Mouse (Mus musculus): ENCODE data around the gene Slc16a14. TPM values are rescaled to one million over a fixed set of nuclear protein-coding genes. Genes with fewer than 3 reads are reported as not detected.
"Not testable (repeated sequence)": the region's sequence is repeated elsewhere in the genome, so short reads cannot be mapped to it uniquely, and the experiment has no call there.

The Slc16a14 gene
- 0.12 and 0.44 TPM in 2 replicates for polyA plus RNA-seq (2014; fragmentation: Nextera tagmentation; extraction: Ambion mirVana)

GRCm38 (mm10) chr1:84934503-84935333 lies at the start of gene Slc16a14:
Slc16a14 (minus strand) TSS chr1:84935134.
- Histone ChIP-seq H3K36me3 (ENCODE audit: control insufficient read depth, insufficient read depth, low read length) (no peaks in the 10 kb centered on the region), H3K27ac (replicated peaks in 1 of 2; ENCODE audit: control insufficient read depth in 1 of 2, insufficient read depth in 1 of 2, low read depth in 2 of 2, low read length in 2 of 2) (no peak within 1 kb of the TSS), H3K4me3 (ENCODE audit: control insufficient read depth in 1 of 2, insufficient read depth in 1 of 2, low read depth in 1 of 2, low read length in 2 of 2) (peak within 1 kb of the TSS; percentile 47 to 59), H3K27me3 (ENCODE audit: control insufficient read depth, insufficient read depth, low read length) (peaks cover 31% of the 10 kb centered on the region), H3K4me2 (ENCODE audit: low read length) (peak within 1 kb of the TSS; percentile 98), H3K9me3 (ENCODE audit: control insufficient read depth, low read length) (no peaks in the 10 kb centered on the region), H3K9ac (ENCODE audit: low read length) (peak within 1 kb of the TSS; percentile 62), H3K4me1 (ENCODE audit: control insufficient read depth in 2 of 2, insufficient read depth in 2 of 2, low read length in 2 of 2) (peaks cover 3 to 5% of the 10 kb centered on the region in 2 experiments; a peak in 1 of 4 replicates)
- under 1% methylated on average over 59 of the region's 59 CpGs for WGBS
- ATAC-seq (ENCODE audit: insufficient number of reproducible peaks, insufficient read depth, low FRiP score, low read depth), result 0 out of 2 replicates have a peak, but pooled peaks have one; percentile 21

DNA sequence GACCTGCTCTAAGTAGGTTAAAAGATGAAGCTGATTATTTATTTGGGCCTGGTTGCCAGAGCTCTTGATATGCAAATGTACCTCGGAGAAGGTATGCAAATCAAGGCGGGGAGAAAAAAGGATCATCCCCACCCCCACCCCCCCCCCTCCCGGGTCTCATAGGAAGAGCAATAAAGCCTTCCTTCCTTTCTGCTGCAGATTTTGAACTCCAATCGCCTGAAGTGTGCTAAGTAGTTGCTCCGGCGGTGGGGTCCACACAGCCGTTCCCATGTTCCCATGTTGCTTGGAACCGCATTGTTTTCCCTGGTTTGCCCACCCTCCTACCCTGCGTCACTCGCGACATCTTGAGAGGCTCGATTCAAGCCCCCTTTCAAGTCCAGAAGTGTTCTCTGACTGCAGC lies 26.8 kb upstream of the Slc16a14 start:
- not testable (repeated sequence) for H3K4me1 ChIP-seq (ENCODE audit: control insufficient read depth in 2 of 2, insufficient read depth in 2 of 2, low read length in 2 of 2); H3K36me3 ChIP-seq (ENCODE audit: control insufficient read depth, insufficient read depth, low read length); H3K9me3 ChIP-seq (ENCODE audit: control insufficient read depth, low read length); H3K27ac ChIP-seq (replicated peaks in 1 of 2; ENCODE audit: control insufficient read depth in 1 of 2, insufficient read depth in 1 of 2, low read depth in 2 of 2, low read length in 2 of 2); ATAC-seq (ENCODE audit: insufficient number of reproducible peaks, insufficient read depth, low FRiP score, low read depth); H3K27me3 ChIP-seq (ENCODE audit: control insufficient read depth, insufficient read depth, low read length); H3K9ac ChIP-seq (ENCODE audit: low read length)
- Histone ChIP-seq H3K4me2 (ENCODE audit: low read length) (peak overlapping the region; percentile 50), H3K4me3 (ENCODE audit: control insufficient read depth in 1 of 2, insufficient read depth in 1 of 2, low read depth in 1 of 2, low read length in 2 of 2) (peak overlapping the region in 1 of 2 experiments; percentile 23; a peak in 1 of 4 replicates)
- WGBS, result 3% methylated on average over 12 of the region's 12 CpGs

- 81% methylated on average over 4 of the region's 4 CpGs for WGBS
- not testable (repeated sequence) for H3K36me3 ChIP-seq (ENCODE audit: control insufficient read depth, insufficient read depth, low read length); ATAC-seq (ENCODE audit: insufficient number of reproducible peaks, insufficient read depth, low FRiP score, low read depth); H3K4me3 ChIP-seq (ENCODE audit: control insufficient read depth in 1 of 2, insufficient read depth in 1 of 2, low read depth in 1 of 2, low read length in 2 of 2); H3K4me2 ChIP-seq (ENCODE audit: low read length); H3K27me3 ChIP-seq (ENCODE audit: control insufficient read depth, insufficient read depth, low read length); H3K9ac ChIP-seq (ENCODE audit: low read length); H3K27ac ChIP-seq (replicated peaks in 1 of 2; ENCODE audit: control insufficient read depth in 1 of 2, insufficient read depth in 1 of 2, low read depth in 2 of 2, low read length in 2 of 2); H3K9me3 ChIP-seq (ENCODE audit: control insufficient read depth, low read length); H3K4me1 ChIP-seq (ENCODE audit: control insufficient read depth in 2 of 2, insufficient read depth in 2 of 2, low read length in 2 of 2)
Observed at GRCm38 (mm10) chr1:84957713-84958112, 22.8 kb upstream of the Slc16a14 start.

- not testable (repeated sequence) for H3K36me3 ChIP-seq (ENCODE audit: control insufficient read depth, insufficient read depth, low read length); H3K9me3 ChIP-seq (ENCODE audit: control insufficient read depth, low read length); ATAC-seq (ENCODE audit: insufficient number of reproducible peaks, insufficient read depth, low FRiP score, low read depth); H3K27me3 ChIP-seq (ENCODE audit: control insufficient read depth, insufficient read depth, low read length); H3K4me3 ChIP-seq (ENCODE audit: control insufficient read depth in 1 of 2, insufficient read depth in 1 of 2, low read depth in 1 of 2, low read length in 2 of 2); H3K4me2 ChIP-seq (ENCODE audit: low read length); H3K27ac ChIP-seq (replicated peaks in 1 of 2; ENCODE audit: control insufficient read depth in 1 of 2, insufficient read depth in 1 of 2, low read depth in 2 of 2, low read length in 2 of 2); H3K9ac ChIP-seq (ENCODE audit: low read length); H3K4me1 ChIP-seq (ENCODE audit: control insufficient read depth in 2 of 2, insufficient read depth in 2 of 2, low read length in 2 of 2)
- 90% methylated on average over 3 of the region's 3 CpGs for WGBS
Observed at GRCm38 (mm10) chr1:84956771-84957170, 21.8 kb upstream of the Slc16a14 start.

DNA sequence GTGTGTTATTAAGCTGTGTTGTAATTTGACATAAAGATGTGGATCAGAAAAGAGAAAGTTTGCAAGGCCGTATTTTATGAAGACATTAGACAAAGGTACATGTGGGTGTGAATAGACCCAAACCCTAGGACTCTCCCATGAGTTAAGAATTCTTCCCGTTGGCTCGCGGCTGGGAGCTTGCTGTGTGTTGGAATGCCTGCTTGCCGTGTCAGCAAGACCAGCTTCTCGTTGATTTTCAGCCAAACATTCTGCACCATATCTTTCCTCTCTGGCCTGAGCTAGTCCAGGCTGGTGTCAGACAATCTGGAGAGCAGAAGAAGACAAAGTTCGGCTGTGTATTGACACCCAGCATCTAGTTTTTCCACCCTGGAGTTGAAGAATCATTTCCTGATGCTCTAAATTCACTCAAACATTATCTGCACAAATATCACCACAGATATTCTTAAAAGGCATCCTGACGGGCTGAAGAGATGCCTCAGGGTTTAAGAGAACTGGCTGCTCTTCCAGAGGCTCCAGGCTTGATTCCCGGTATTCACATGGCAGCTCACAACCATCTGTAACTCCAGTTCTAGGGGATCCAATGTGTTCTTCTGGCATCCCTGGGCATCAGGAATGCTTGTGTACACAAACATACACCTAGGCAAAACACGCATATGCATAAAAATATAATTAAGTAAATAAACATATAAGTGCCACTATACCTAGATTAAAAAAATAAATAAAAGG lies 17.7 kb upstream of the Slc16a14 start:
- H3K4me2 ChIP-seq (ENCODE audit: low read length), result no peak overlapping the region
- H3K9me3 ChIP-seq (ENCODE audit: control insufficient read depth, low read length), result peaks cover 3% of the 10 kb centered on the region; the same call in 1 of the 2 replicates
- no peaks in the 10 kb centered on the region for H3K36me3 ChIP-seq (ENCODE audit: control insufficient read depth, insufficient read depth, low read length)
- H3K27ac ChIP-seq (replicated peaks in 1 of 2; ENCODE audit: control insufficient read depth in 1 of 2, insufficient read depth in 1 of 2, low read depth in 2 of 2, low read length in 2 of 2), result no peak overlapping the region
- no peak overlapping the region for H3K4me3 ChIP-seq (ENCODE audit: control insufficient read depth in 1 of 2, insufficient read depth in 1 of 2, low read depth in 1 of 2, low read length in 2 of 2)
- no peaks in the 10 kb centered on the region for H3K27me3 ChIP-seq (ENCODE audit: control insufficient read depth, insufficient read depth, low read length)
- no peak overlapping the region for H3K9ac ChIP-seq (ENCODE audit: low read length)
- WGBS, result 60% methylated on average over 10 of the region's 10 CpGs
- no peaks in the 10 kb centered on the region for H3K4me1 ChIP-seq (ENCODE audit: control insufficient read depth in 2 of 2, insufficient read depth in 2 of 2, low read length in 2 of 2)
- ATAC-seq (ENCODE audit: insufficient number of reproducible peaks, insufficient read depth, low FRiP score, low read depth), result no peak

- H3K27ac ChIP-seq (replicated peaks in 1 of 2; ENCODE audit: control insufficient read depth in 1 of 2, insufficient read depth in 1 of 2, low read depth in 2 of 2, low read length in 2 of 2), result no peak overlapping the region
- no peaks in the 10 kb centered on the region for H3K4me1 ChIP-seq (ENCODE audit: control insufficient read depth in 2 of 2, insufficient read depth in 2 of 2, low read length in 2 of 2)
- no peaks in the 10 kb centered on the region for H3K36me3 ChIP-seq (ENCODE audit: control insufficient read depth, insufficient read depth, low read length)
- no peak overlapping the region for H3K4me2 ChIP-seq (ENCODE audit: low read length)
- H3K9me3 ChIP-seq (ENCODE audit: control insufficient read depth, low read length), result peaks cover under 1% of the 10 kb centered on the region; the same call in 1 of the 2 replicates
- 76% methylated on average over 3 of the region's 3 CpGs for WGBS
- H3K27me3 ChIP-seq (ENCODE audit: control insufficient read depth, insufficient read depth, low read length), result no peaks in the 10 kb centered on the region
- ATAC-seq (ENCODE audit: insufficient number of reproducible peaks, insufficient read depth, low FRiP score, low read depth), result no peak
- H3K4me3 ChIP-seq (ENCODE audit: control insufficient read depth in 1 of 2, insufficient read depth in 1 of 2, low read depth in 1 of 2, low read length in 2 of 2), result no peak overlapping the region
- no peak overlapping the region for H3K9ac ChIP-seq (ENCODE audit: low read length)
Observed at GRCm38 (mm10) chr1:84951566-84951965, 16.6 kb upstream of the Slc16a14 start.

DNA sequence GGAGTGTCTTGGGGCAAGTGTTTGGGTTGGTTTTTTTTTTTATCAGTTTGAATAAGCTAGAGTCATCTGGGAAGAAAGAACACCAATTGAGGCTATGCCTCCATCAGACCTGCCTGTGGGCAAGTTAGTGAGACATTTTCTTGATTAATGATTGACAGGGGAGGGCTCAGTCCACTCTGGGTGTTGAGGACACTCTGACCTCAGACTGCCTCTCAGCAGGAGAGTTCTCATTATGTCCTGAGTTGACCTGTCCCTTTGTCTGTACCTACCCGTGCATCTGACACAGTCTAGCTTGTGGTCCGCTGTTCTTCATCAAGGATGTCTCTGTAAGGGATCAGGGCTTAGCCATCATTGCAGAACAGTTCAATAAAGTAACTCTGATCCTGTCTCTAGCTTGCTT lies 12.5 kb upstream of the Slc16a14 start:
- H3K4me2 ChIP-seq (ENCODE audit: low read length), result no peak overlapping the region
- no peaks in the 10 kb centered on the region for H3K27me3 ChIP-seq (ENCODE audit: control insufficient read depth, insufficient read depth, low read length)
- H3K4me3 ChIP-seq (ENCODE audit: control insufficient read depth in 1 of 2, insufficient read depth in 1 of 2, low read depth in 1 of 2, low read length in 2 of 2), result no peak overlapping the region
- H3K9me3 ChIP-seq (ENCODE audit: control insufficient read depth, low read length), result 0 out of 2 replicates have a peak, but pooled peaks cover 3% of the 10 kb centered on the region
- H3K4me1 ChIP-seq (ENCODE audit: control insufficient read depth in 2 of 2, insufficient read depth in 2 of 2, low read length in 2 of 2), result no peaks in the 10 kb centered on the region
- no peak for ATAC-seq (ENCODE audit: insufficient number of reproducible peaks, insufficient read depth, low FRiP score, low read depth)
- no peaks in the 10 kb centered on the region for H3K36me3 ChIP-seq (ENCODE audit: control insufficient read depth, insufficient read depth, low read length)
- 69% methylated on average over 2 of the region's 2 CpGs for WGBS
- no peak overlapping the region for H3K9ac ChIP-seq (ENCODE audit: low read length)
- H3K27ac ChIP-seq (replicated peaks in 1 of 2; ENCODE audit: control insufficient read depth in 1 of 2, insufficient read depth in 1 of 2, low read depth in 2 of 2, low read length in 2 of 2), result no peak overlapping the region
